Mouse (Mus musculus): ENCODE measurements around the gene Btbd9. TPM values are rescaled to one million over a fixed set of nuclear protein-coding genes. Genes with fewer than 3 reads are reported as not detected.

Btbd9 gene
- polyA plus RNA-seq, 1 experiment from 2014 or later: 38.3 TPM

DNA sequence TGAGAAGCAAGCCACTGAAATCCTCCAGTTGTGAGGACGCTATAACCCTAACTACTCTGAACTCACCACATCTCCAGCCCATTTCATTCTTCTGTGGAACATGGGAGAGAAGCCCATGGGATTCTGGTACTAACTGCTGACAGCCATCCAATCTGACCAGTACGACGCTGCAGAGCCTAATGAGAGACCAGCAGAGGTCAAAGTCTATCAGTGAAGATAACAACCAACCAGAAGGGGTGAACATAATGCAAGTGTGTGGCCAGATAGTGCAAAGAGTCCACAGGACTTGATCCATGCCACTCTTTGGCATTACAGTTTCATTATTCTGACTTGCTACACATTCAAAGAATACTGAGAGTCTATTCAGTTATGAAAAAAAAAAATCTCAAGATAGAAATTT, 160.6 kb downstream of the Btbd9 start:
- H3K4me2 ChIP-seq: no peak overlapping the region
- H3K9ac ChIP-seq: no peak overlapping the region
- no peak for ATAC-seq (replicated peaks; ENCODE audit: insufficient number of reproducible peaks, insufficient read depth, low FRiP score, low read depth)
- no peaks in the 10 kb centered on the region for H3K9me3 ChIP-seq (replicated peaks)
- 0 out of 2 replicates have a peak, but pooled peaks cover 4% of the 10 kb centered on the region for H3K4me1 ChIP-seq (replicated peaks)
- no peak overlapping the region for H3K27ac ChIP-seq
- WGBS: 52% methylated on average over 3 of the region's 3 CpGs
- no peaks in the 10 kb centered on the region for H3K27me3 ChIP-seq
- no peaks in the 10 kb centered on the region for H3K36me3 ChIP-seq
- H3K4me3 ChIP-seq: no peak overlapping the region

DNA sequence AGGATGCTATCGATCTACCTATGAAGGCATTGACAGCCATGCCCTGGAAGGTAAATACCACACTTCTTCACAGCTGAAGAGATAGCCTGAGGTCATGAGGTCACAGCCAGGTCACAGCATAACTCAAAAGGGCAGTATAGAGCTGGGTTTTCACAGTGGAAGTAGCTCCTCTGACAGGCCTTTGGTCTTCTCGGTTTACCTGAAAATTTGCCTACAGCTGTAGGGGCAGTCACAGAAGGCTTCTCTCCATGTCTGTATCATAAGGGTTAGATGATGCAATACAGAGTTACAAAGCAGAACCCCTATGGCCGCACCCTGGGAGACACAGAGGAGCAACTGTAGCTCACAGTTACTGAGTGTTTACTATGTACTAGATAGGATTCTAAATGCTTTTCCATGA, 163.3 kb downstream of the Btbd9 start:
- no peak for ATAC-seq (replicated peaks; ENCODE audit: insufficient number of reproducible peaks, insufficient read depth, low FRiP score, low read depth)
- 73% methylated on average over 3 of the region's 3 CpGs for WGBS
- H3K9ac ChIP-seq: no peak overlapping the region
- no peak overlapping the region for H3K4me3 ChIP-seq
- H3K27me3 ChIP-seq: no peaks in the 10 kb centered on the region
- no peaks in the 10 kb centered on the region for H3K9me3 ChIP-seq (replicated peaks)
- H3K36me3 ChIP-seq: no peaks in the 10 kb centered on the region
- no peak overlapping the region for H3K4me2 ChIP-seq
- H3K4me1 ChIP-seq (replicated peaks): 0 out of 2 replicates have a peak, but pooled peaks cover 4% of the 10 kb centered on the region
- no peak overlapping the region for H3K27ac ChIP-seq

- 86% methylated on average over 7 of the region's 7 CpGs for WGBS
- no peak for ATAC-seq (replicated peaks; ENCODE audit: insufficient number of reproducible peaks, insufficient read depth, low FRiP score, low read depth)
- Histone ChIP-seq H3K4me2 (no peak overlapping the region), H3K9me3 (replicated peaks) (no peaks in the 10 kb centered on the region), H3K36me3 (peaks cover 4% of the 10 kb centered on the region; the same call in 1 of the 2 replicates), H3K9ac (no peak overlapping the region), H3K4me1 (replicated peaks) (peaks cover 5% of the 10 kb centered on the region), H3K27me3 (no peaks in the 10 kb centered on the region), H3K27ac (no peak overlapping the region), H3K4me3 (no peak overlapping the region)
Observed at GRCm38 (mm10) chr17:30406002-30406401, 170.3 kb downstream of the Btbd9 start.

GRCm38 (mm10) chr17:30402871-30403270, 173.4 kb downstream of the Btbd9 start:
- no peaks in the 10 kb centered on the region for H3K27me3 ChIP-seq
- H3K9me3 ChIP-seq (replicated peaks): no peaks in the 10 kb centered on the region
- H3K4me1 ChIP-seq (replicated peaks): peaks cover 5% of the 10 kb centered on the region
- no peak overlapping the region for H3K4me2 ChIP-seq
- H3K36me3 ChIP-seq: peaks cover 4% of the 10 kb centered on the region; the same call in 1 of the 2 replicates
- no peak overlapping the region for H3K27ac ChIP-seq
- H3K4me3 ChIP-seq: no peak overlapping the region
- ATAC-seq (replicated peaks; ENCODE audit: insufficient number of reproducible peaks, insufficient read depth, low FRiP score, low read depth): no peak
- H3K9ac ChIP-seq: no peak overlapping the region
- 89% methylated on average over 3 of the region's 3 CpGs for WGBS

DNA sequence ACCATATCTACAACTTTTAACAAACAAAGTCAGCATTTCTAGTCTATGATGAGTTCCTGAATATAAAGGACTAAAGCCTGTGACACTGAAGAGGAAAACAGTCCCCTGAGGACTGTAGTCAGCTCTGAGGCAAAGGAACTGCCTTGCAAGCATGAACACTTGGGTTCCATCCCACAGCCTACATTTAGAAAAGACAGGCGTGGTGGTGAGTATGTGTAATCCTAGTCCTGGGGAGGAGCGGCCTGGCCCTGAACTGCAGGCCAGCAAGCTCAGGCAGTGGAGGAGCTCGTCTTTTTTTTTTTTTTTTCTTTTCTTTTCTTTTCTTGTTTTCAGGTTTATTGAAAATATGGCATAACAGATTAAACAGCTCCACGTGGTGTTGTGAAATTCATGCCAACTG, 181.0 kb downstream of the Btbd9 start:
- H3K4me1 ChIP-seq (replicated peaks): no peaks in the 10 kb centered on the region

DNA sequence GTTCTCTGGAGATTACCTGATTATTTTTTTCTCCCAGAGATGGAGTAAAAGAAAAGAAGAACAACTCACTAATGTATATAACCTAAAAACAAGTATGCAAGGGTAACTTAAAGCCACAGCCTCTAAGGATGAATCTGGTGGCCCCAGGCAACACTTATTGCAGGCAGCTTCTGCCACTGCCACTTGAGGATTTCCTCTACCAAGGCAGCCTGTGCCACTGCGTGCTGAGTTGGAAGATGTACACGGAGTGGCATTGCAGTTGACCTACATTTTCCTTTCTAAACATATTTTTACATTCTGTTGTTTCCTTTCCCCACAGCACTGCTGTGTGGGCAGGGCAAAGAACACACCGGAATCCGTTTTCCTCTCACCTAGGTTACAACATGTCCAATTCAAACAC, 184.3 kb downstream of the Btbd9 start:
- H3K27me3 ChIP-seq: no peaks in the 10 kb centered on the region
- no peak overlapping the region for H3K4me2 ChIP-seq
- H3K9me3 ChIP-seq (replicated peaks): no peaks in the 10 kb centered on the region
- no peaks in the 10 kb centered on the region for H3K4me1 ChIP-seq (replicated peaks)
- no peak for ATAC-seq (replicated peaks; ENCODE audit: insufficient number of reproducible peaks, insufficient read depth, low FRiP score, low read depth)
- WGBS: 86% methylated on average over 4 of the region's 4 CpGs
- H3K36me3 ChIP-seq: no peaks in the 10 kb centered on the region
- H3K9ac ChIP-seq: no peak overlapping the region
- no peak overlapping the region for H3K27ac ChIP-seq
- no peak overlapping the region for H3K4me3 ChIP-seq

More for the DNA sequence above, 181.0 kb downstream of the Btbd9 start:
- Histone ChIP-seq H3K27me3 (no peaks in the 10 kb centered on the region), H3K4me2 (no peak overlapping the region), H3K27ac (no peak overlapping the region), H3K9me3 (replicated peaks) (no peaks in the 10 kb centered on the region), H3K9ac (no peak overlapping the region), H3K4me3 (no peak overlapping the region), H3K36me3 (no peaks in the 10 kb centered on the region)
- 78% methylated on average over 4 of the region's 4 CpGs for WGBS
- ATAC-seq (replicated peaks; ENCODE audit: insufficient number of reproducible peaks, insufficient read depth, low FRiP score, low read depth): no peak

- H3K4me2 ChIP-seq: no peak overlapping the region
- WGBS: 91% methylated on average over 1 of the region's 1 CpGs
Observed at GRCm38 (mm10) chr17:30391220-30391619, 185.1 kb downstream of the Btbd9 start.

GRCm38 (mm10) chr17:30389686-30390085, 186.6 kb downstream of the Btbd9 start:
- Histone ChIP-seq H3K9me3 (replicated peaks) (no peaks in the 10 kb centered on the region), H3K9ac (no peak overlapping the region)
- ATAC-seq (replicated peaks; ENCODE audit: insufficient number of reproducible peaks, insufficient read depth, low FRiP score, low read depth): no peak

More at GRCm38 (mm10) chr17:30391220-30391619, 185.1 kb downstream of the Btbd9 start:
- Histone ChIP-seq H3K27me3 (no peaks in the 10 kb centered on the region), H3K4me1 (replicated peaks) (no peaks in the 10 kb centered on the region), H3K9me3 (replicated peaks) (no peaks in the 10 kb centered on the region), H3K27ac (no peak overlapping the region), H3K4me3 (no peak overlapping the region), H3K36me3 (no peaks in the 10 kb centered on the region), H3K9ac (no peak overlapping the region)
- ATAC-seq (replicated peaks; ENCODE audit: insufficient number of reproducible peaks, insufficient read depth, low FRiP score, low read depth): no peak

GRCm38 (mm10) chr17:30388817-30389216, 187.5 kb downstream of the Btbd9 start:
- no peak overlapping the region for H3K27ac ChIP-seq
- H3K9ac ChIP-seq: no peak overlapping the region
- H3K4me1 ChIP-seq (replicated peaks): 0 out of 2 replicates have a peak, but pooled peaks cover 2% of the 10 kb centered on the region
- ATAC-seq (replicated peaks; ENCODE audit: insufficient number of reproducible peaks, insufficient read depth, low FRiP score, low read depth): no peak
- no peaks in the 10 kb centered on the region for H3K9me3 ChIP-seq (replicated peaks)
- WGBS: 78% methylated on average over 4 of the region's 4 CpGs
- no peak overlapping the region for H3K4me3 ChIP-seq
- no peak overlapping the region for H3K4me2 ChIP-seq
- no peaks in the 10 kb centered on the region for H3K27me3 ChIP-seq
- no peaks in the 10 kb centered on the region for H3K36me3 ChIP-seq

More at GRCm38 (mm10) chr17:30389686-30390085, 186.6 kb downstream of the Btbd9 start:
- Histone ChIP-seq H3K27me3 (no peaks in the 10 kb centered on the region), H3K36me3 (no peaks in the 10 kb centered on the region), H3K4me2 (no peak overlapping the region), H3K4me3 (no peak overlapping the region), H3K4me1 (replicated peaks) (0 out of 2 replicates have a peak, but pooled peaks cover 2% of the 10 kb centered on the region), H3K27ac (no peak overlapping the region)

DNA sequence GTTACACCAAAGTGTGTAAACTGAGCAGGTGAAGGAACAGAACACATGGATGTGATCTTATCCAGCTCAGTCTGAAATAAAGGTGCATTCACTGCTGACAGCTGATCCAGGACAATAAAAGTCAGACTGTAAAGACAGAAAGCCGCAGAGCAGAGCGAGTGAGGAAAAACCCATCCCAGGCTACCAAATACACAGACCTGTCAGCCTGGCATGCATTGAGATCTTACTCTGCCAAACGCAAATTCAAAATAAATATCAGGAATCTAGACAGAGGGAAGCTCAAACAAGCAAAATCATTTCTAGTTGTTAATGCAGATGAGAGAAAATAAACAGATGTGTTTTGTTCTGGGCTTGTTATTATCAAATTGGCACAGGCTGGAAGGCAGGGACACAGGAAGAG, 187.9 kb downstream of the Btbd9 start:
- no peak for ATAC-seq (replicated peaks; ENCODE audit: insufficient number of reproducible peaks, insufficient read depth, low FRiP score, low read depth)
- no peaks in the 10 kb centered on the region for H3K27me3 ChIP-seq
- no peak overlapping the region for H3K9ac ChIP-seq
- 0 out of 2 replicates have a peak, but pooled peaks cover 2% of the 10 kb centered on the region for H3K4me1 ChIP-seq (replicated peaks)
- no peaks in the 10 kb centered on the region for H3K36me3 ChIP-seq
- H3K9me3 ChIP-seq (replicated peaks): no peaks in the 10 kb centered on the region
- WGBS: 86% methylated on average over 3 of the region's 3 CpGs
- no peak overlapping the region for H3K27ac ChIP-seq
- H3K4me3 ChIP-seq: no peak overlapping the region
- H3K4me2 ChIP-seq: no peak overlapping the region

GRCm38 (mm10) chr17:30386241-30386640, 190.0 kb downstream of the Btbd9 start:
- Histone ChIP-seq H3K4me2 (no peak overlapping the region), H3K9ac (no peak overlapping the region), H3K36me3 (no peaks in the 10 kb centered on the region), H3K27me3 (no peaks in the 10 kb centered on the region), H3K4me1 (replicated peaks) (0 out of 2 replicates have a peak, but pooled peaks cover 2% of the 10 kb centered on the region), H3K9me3 (replicated peaks) (no peaks in the 10 kb centered on the region), H3K4me3 (no peak overlapping the region), H3K27ac (no peak overlapping the region)
- 84% methylated on average over 9 of the region's 9 CpGs for WGBS
- no peak for ATAC-seq (replicated peaks; ENCODE audit: insufficient number of reproducible peaks, insufficient read depth, low FRiP score, low read depth)

GRCm38 (mm10) chr17:30383649-30384048, 192.6 kb downstream of the Btbd9 start:
- 88% methylated on average over 6 of the region's 6 CpGs for WGBS
- Histone ChIP-seq H3K4me2 (no peak overlapping the region), H3K9ac (no peak overlapping the region), H3K4me3 (no peak overlapping the region), H3K36me3 (no peaks in the 10 kb centered on the region), H3K4me1 (replicated peaks) (0 out of 2 replicates have a peak, but pooled peaks cover 2% of the 10 kb centered on the region), H3K27ac (no peak overlapping the region), H3K27me3 (no peaks in the 10 kb centered on the region), H3K9me3 (replicated peaks) (no peaks in the 10 kb centered on the region)
- no peak for ATAC-seq (replicated peaks; ENCODE audit: insufficient number of reproducible peaks, insufficient read depth, low FRiP score, low read depth)
